Mouse (Mus musculus) midbrain, embryonic 15.5 days (tissue): ENCODE measurements at regions not wholly inside any gene's neighbourhood (a gene's known extent, or its start where the extent isn't known, plus 50 kb on each side); places are given as distances from the start of the nearest gene placed in this dataset.
"Not testable (repeated sequence)": the region's sequence is repeated elsewhere in the genome, so short reads cannot be mapped to it uniquely, and the experiment has no call there.

ENCODE experiments used
- ATAC-seq: fragments of 200-750 bp; cut with Nextera tagmentation; replicated peaks from 2 replicates; pipeline ENCODE4 v1.8.0; 2017; ENCODE audit warnings: moderate TSS enrichment
- H3K27ac ChIP-seq: fragments of 300-500 bp; sonication (generic); 2 replicates; pipeline ENCODE4 v1.5.1; 2015; ENCODE audit warnings: mild to moderate bottlenecking, inconsistent platforms
- H3K27me3 ChIP-seq: fragments of 300-500 bp; sonication (generic); replicated peaks from 2 replicates; pipeline ENCODE4 v1.6.1; 2015; ENCODE audit warnings: inconsistent platforms
- H3K36me3 ChIP-seq: fragments of 300-500 bp; sonication (generic); replicated peaks from 2 replicates; pipeline ENCODE4 v1.6.1; 2015; ENCODE audit warnings: inconsistent platforms
- H3K4me1 ChIP-seq: fragments of 300-500 bp; sonication (generic); 2 replicates; pipeline ENCODE4 v1.6.1; 2015; ENCODE audit warnings: inconsistent platforms
- H3K4me2 ChIP-seq: fragments of 300-500 bp; sonication (generic); 2 replicates; pipeline ENCODE4 v1.6.1; 2015; ENCODE audit warnings: inconsistent platforms, mild to moderate bottlenecking, moderate library complexity
- H3K4me3 ChIP-seq: fragments of 300-500 bp; sonication (generic); 2 replicates; pipeline ENCODE4 v1.5.1; 2015; ENCODE audit warnings: mild to moderate bottlenecking, inconsistent platforms
- H3K9ac ChIP-seq: fragments of 300-500 bp; sonication (generic); 2 replicates; pipeline ENCODE4 v1.6.1; 2015; ENCODE audit warnings: mild to moderate bottlenecking, inconsistent platforms
- H3K9me3 ChIP-seq: fragments of 300-500 bp; sonication (generic); 2 replicates; pipeline ENCODE4 v1.6.1; 2016; ENCODE audit warnings: inconsistent platforms
- WGBS: fragments of 180-500 bp; shearing (Covaris S2); methylation state at CpG from one replicate; pipeline ENCODE4 v1.1.7; 2015; ENCODE audit warnings: mixed read lengths; 5-methylcytosine and 5-hydroxymethylcytosine counted together

- Histone ChIP-seq H3K9ac (no peak overlapping the region), H3K4me3 (no peak overlapping the region), H3K36me3 (no peaks in the 10 kb centered on the region), H3K9me3 (no peaks in the 10 kb centered on the region), H3K4me2 (no peak overlapping the region), H3K27me3 (no peaks in the 10 kb centered on the region), H3K4me1 (no peaks in the 10 kb centered on the region), H3K27ac (no peak overlapping the region)
- WGBS = 97% methylated on average over 1 of the region's 1 CpGs
- no peak for ATAC-seq
Observed at GRCm38 (mm10) chr17:94866630-94867029, 116.8 kb upstream of the Mettl4 start.

- H3K27me3 ChIP-seq, H3K9me3 ChIP-seq, H3K36me3 ChIP-seq, H3K4me1 ChIP-seq: not testable (repeated sequence)
- Histone ChIP-seq H3K4me3 (peak overlapping the region; percentile 46), H3K27ac (0 out of 2 replicates have a peak overlapping the region, but pooled peaks have one; percentile 3), H3K4me2 (peak overlapping the region; percentile 57), H3K9ac (peak overlapping the region; percentile 48)
- WGBS = 19% methylated on average over 21 of the region's 21 CpGs
- ATAC-seq = peak; percentile 98
Observed at GRCm38 (mm10) chr17:94864531-94865318, 114.9 kb upstream of the Mettl4 start.

- H3K27me3 ChIP-seq, H3K4me2 ChIP-seq, H3K4me1 ChIP-seq, H3K36me3 ChIP-seq, H3K9ac ChIP-seq, H3K4me3 ChIP-seq, H3K27ac ChIP-seq, H3K9me3 ChIP-seq, ATAC-seq: not testable (repeated sequence)
- WGBS = 80% methylated on average over 4 of the region's 4 CpGs
Observed at GRCm38 (mm10) chr17:94854698-94855097, 104.9 kb upstream of the Mettl4 start.

GRCm38 (mm10) chr17:94834446-94835117 lies 84.8 kb upstream of the Mettl4 start:
- H3K4me3 ChIP-seq = peak overlapping the region; percentile 55
- WGBS = 1% methylated on average over 20 of the region's 20 CpGs
- peaks cover 6% of the 10 kb centered on the region; the same call in 1 of the 2 replicates for H3K9me3 ChIP-seq
- peak; percentile 99 for ATAC-seq
- peak overlapping the region; percentile 57 for H3K9ac ChIP-seq
- peaks cover 14% of the 10 kb centered on the region for H3K4me1 ChIP-seq
- H3K27me3 ChIP-seq = no peaks in the 10 kb centered on the region
- H3K4me2 ChIP-seq = peak overlapping the region; percentile 78
- H3K27ac ChIP-seq = peak overlapping the region; percentile 78
- no peaks in the 10 kb centered on the region; the same call in 1 of the 2 replicates for H3K36me3 ChIP-seq

GRCm38 (mm10) chr17:94834067-94834445 lies 84.2 kb upstream of the Mettl4 start:
- H3K36me3 ChIP-seq, H3K9me3 ChIP-seq, H3K27me3 ChIP-seq, ATAC-seq: not testable (repeated sequence)
- Histone ChIP-seq H3K27ac (peak overlapping the region; percentile 78), H3K4me2 (peak overlapping the region; percentile 78), H3K4me3 (peak overlapping the region; percentile 55), H3K9ac (peak overlapping the region; percentile 57), H3K4me1 (peaks cover 14% of the 10 kb centered on the region)
- 8% methylated on average over 9 of the region's 9 CpGs for WGBS

- not testable (repeated sequence) for H3K4me2 ChIP-seq, H3K27me3 ChIP-seq, H3K4me1 ChIP-seq, H3K9ac ChIP-seq, H3K27ac ChIP-seq, H3K4me3 ChIP-seq, ATAC-seq
- Histone ChIP-seq H3K36me3 (peaks cover 12% of the 10 kb centered on the region; the same call in 1 of the 2 replicates), H3K9me3 (peaks cover 22% of the 10 kb centered on the region)
- WGBS = 91% methylated on average over 1 of the region's 1 CpGs
Observed at GRCm38 (mm10) chr17:94826415-94826814, 76.6 kb upstream of the Mettl4 start.

- Histone ChIP-seq H3K4me2 (no peak overlapping the region), H3K4me1 (no peaks in the 10 kb centered on the region), H3K36me3 (peaks cover 13% of the 10 kb centered on the region; the same call in 1 of the 2 replicates), H3K27me3 (no peaks in the 10 kb centered on the region), H3K9ac (no peak overlapping the region), H3K4me3 (no peak overlapping the region), H3K9me3 (peaks cover 13% of the 10 kb centered on the region; the same call in 1 of the 2 replicates), H3K27ac (no peak overlapping the region)
- no peak for ATAC-seq
Observed at GRCm38 (mm10) chr17:94808758-94809157, 58.9 kb upstream of the Mettl4 start.
